Mouse (Mus musculus) heart, postnatal 25 days (tissue): Measurements from ENCODE around the gene Krtcap3. TPM values are rescaled to one million over a fixed set of nuclear protein-coding genes. Genes with fewer than 3 reads are reported as not detected.

Source experiments
- DNase-seq: peaks from one replicate; pipeline ENCODE4 v3.0.0; 2022; ENCODE audit warnings: low spot score
- intact Hi-C: fragments of 180-260 bp; cut with DNase I; formaldehyde crosslinking; loops from one replicate; pipeline ENCODE4 v1.15.1; 2025
- total RNA-seq, 2 experiments: library from RNA; stranded (reverse); gene quantifications; 2 replicates each; pipeline ENCODE4 v1.2.3; 2021

Krtcap3 gene
- total RNA-seq, 2 experiments from 2014 or later = 1.3 to 1.7 TPM

DNA sequence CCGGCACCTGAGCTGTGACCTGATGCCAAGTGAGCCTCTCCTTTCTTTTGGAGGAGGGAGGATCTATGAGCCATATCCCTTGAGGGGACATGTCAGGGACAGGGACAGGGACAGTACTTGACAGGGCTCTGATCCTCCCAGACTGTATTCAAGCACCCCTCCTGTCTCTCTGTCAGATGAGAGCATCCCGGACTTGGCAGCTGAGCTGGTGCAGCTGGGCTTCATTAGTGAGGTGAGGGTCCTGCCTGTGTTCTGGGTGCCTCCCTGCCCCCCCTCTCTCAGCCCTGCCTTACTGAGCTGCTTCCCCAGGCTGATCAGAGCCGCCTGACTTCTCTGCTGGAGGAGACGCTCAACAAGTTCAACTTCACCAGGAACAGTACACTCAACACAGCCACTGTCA lies 775 bp upstream of the Krtcap3 start:
- intact Hi-C loops = no loop called here
- no peak for DNase-seq

GRCm38 (mm10) chr5:31252151-31252550 lies 660 bp downstream of the Krtcap3 start:
- intact Hi-C loops = no loop called here
- no peak for DNase-seq

DNA sequence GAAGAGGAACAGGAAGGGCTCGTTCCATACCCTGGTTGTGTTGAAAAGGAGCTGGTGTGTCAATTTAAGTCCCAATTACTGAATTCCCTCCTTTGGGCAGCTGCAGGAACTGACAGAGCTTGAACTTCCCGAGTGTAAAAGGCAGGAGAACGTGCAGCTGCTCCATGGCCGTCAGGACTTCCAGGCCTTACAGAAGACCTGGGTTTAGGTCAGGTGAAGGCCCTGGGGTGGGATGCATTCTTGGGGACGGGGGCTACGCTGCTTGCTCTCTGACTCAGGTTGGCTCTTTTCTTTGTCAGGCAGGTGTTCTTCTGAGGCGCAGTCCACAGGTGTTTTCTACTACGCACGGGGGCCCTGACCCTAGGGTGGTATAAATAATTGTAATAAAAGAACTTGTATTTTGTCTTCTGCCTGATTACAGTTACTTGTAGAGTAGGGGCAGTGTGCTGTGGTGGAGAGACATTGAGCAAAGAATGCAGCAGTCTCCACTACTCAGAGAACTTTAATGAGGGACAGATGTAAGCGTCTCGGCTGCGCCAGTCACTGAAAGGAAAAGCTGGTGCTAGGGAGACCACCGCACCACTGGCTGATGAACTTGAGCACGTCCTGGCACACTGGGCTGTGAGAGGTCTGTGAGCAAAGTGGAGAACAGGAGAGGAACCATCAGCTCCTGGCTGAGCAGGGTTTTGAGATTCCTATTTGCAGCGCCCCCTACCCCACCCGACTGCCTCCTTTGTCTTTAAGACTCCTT lies 1.5 kb downstream of the Krtcap3 start:
- DNase-seq = no peak

GRCm38 (mm10) chr5:31253806-31254205 lies 2.3 kb downstream of the Krtcap3 start:
- DNase-seq = no peak
- intact Hi-C loops = no loop called here

More for the DNA sequence above, 1.5 kb downstream of the Krtcap3 start:
- intact Hi-C loops = no loop called here

DNA sequence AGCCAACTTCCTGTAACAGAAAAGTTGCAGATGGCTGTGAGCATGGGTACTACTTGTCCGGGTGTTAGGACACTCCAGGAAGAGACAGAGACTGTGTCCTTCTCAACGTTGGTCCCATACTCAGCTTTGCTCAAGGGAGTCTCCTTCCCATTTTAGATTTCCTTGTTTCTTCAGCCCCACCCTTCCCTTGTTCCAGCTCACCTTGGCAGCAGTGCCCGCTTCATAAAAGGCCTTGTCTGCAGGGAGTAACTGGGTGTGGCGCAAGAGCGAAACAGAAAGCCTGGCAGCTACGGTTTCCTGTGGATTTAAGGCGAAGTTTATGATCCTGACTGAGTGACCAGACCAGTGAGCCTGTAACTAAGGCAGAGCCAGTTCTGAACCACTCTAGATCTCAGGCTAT lies 3.0 kb downstream of the Krtcap3 start:
- DNase-seq = peak; percentile 48
- intact Hi-C loops = no loop called here

GRCm38 (mm10) chr5:31254901-31255300 lies 3.4 kb downstream of the Krtcap3 start:
- no peak for DNase-seq
- intact Hi-C loops = no loop called here

GRCm38 (mm10) chr5:31255381-31255780 lies 3.9 kb downstream of the Krtcap3 start:
- intact Hi-C loops = no loop called here
- no peak for DNase-seq

DNA sequence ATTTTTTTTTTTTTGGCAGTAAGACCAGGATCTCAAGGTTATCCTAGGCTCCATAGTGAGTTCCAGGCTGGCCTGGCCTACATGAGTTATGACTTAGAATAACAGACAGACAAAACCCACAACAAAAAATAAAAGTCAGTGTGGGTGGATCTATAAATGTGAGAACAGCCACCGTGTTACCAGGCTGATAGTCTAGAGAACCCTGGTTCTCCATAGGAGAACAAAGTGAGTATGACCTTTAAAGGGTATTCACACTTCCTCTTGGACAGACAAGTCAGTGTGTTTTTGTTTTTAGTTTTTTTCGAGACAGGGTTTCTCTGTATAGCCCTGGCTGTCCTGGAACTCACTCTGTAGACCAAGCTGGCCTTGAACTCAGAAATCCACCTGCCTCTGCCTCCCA lies 4.5 kb downstream of the Krtcap3 start:
- intact Hi-C loops = no loop called here

GRCm38 (mm10) chr5:31257616-31258015 lies 6.1 kb downstream of the Krtcap3 start:
- no peak for DNase-seq
- intact Hi-C loops = no loop called here

More for the DNA sequence above, 4.5 kb downstream of the Krtcap3 start:
- no peak for DNase-seq

- no peak for DNase-seq
- intact Hi-C loops = no loop called here
These were observed 14.6 kb downstream of the Krtcap3 start for GRCm38 (mm10) chr5:31266101-31266500.

DNA sequence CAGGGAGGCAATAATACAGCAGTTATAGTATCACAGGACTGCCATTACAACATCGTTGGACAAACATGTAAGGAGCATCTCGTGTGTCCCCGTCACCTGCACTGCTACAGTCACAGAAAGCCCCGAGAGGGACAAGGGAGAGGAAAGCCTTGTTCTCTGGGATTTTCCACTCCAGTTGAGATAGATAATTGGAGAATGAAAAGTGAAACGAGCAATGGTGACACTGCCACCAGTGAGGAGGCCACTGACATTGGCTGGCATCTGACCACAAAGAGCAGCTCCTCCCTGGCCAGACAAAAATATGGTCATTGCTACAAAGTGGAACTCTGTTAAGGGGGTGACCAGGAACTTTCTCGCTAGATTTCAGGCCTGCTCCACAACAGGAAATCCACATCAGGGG lies 16.2 kb downstream of the Krtcap3 start:
- DNase-seq = no peak
- intact Hi-C loops = no loop called here

DNA sequence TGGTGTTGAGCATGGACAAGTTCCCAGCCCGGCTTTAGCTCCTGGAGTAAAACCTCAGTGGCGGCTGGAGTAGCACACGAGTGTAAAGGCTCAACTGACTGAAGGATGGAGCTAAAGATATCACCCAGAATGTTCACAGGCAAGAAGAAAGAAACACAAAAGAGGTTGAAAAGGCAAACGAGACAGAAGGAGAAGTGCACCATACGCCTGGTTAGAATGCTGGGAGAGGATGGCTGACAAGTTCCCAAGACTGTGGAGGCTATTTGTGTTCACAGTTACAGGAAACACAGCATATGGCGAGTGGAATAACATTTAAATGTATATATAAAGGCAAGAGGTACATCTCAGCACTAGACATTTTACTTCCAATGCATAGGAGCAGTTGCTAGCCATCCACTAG lies 21.5 kb downstream of the Krtcap3 start:
- no peak for DNase-seq
- intact Hi-C loops = no loop called here

DNA sequence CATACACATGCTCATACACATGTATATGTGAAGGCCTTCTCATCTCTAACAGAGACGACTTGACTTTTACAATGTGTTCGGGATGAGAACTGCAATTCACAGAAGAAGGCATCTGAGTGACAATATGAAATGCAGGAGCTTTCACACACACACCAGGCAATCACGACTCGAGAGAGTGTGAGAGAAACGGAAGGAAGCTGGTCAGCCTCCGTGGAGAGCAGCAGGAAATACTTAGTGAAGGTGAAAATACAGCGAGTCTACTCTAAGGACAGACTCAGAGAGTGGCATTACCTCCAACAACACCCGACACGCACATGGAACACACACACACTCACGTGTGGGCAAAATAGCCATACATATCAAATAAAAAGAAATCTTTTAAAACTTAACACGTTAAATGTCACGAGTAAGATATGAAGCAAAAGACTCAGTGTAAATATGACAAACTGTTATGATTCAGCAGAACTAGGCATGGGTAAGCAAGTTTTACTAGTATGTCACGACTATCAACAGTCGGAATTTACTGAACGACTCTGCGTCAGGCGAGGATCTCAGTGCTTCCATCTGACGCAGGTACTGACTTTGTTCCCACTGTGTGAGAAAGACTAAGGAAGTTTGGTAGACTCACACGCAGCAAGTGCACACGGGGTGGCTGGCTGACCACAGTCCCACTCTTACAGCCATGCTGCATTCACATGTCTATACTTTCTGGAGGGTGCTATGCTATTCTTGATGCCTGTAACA lies 27.9 kb downstream of the Krtcap3 start:
- intact Hi-C loops = no loop called here
- DNase-seq = no peak

DNA sequence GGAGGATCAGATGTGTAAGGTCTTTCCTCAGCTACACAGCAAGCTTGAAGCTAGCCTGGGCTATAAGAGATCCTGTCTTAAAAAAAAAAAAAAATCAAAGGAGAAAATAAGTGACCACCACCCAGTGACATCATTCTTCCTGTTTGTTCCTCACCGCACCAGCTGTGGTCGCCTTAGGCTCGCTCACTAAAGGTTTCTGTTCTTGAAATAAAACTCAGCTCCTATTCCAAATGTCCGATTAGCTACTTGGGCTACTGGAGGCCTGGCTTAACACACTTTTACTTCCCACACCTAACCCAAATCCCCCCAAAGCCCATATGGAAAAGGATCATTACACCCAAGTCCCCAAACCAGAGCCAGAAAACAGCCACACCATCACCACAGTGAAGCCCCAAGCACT lies 36.7 kb downstream of the Krtcap3 start:
- DNase-seq = no peak
- intact Hi-C loops = loop anchor here (5.0 kb wide), 1 partner anchor 66 kb away; the partner anchor contains the start of gene Ppm1g

- no peak for DNase-seq
- intact Hi-C loops = loop anchor here (5.0 kb wide), 1 partner anchor 66 kb away; the partner anchor contains the start of gene Ppm1g
These were observed 37.2 kb downstream of the Krtcap3 start for GRCm38 (mm10) chr5:31288655-31289054.

GRCm38 (mm10) chr5:31289626-31290230 lies 38.2 kb downstream of the Krtcap3 start:
- DNase-seq = no peak
- intact Hi-C loops = loop anchor here (5.0 to 10.0 kb wide), 4 partner anchors 47 to 175 kb away; partner anchors contain the start of genes Gm29609, Gm9970, Nrbp1 and Ppm1g

DNA sequence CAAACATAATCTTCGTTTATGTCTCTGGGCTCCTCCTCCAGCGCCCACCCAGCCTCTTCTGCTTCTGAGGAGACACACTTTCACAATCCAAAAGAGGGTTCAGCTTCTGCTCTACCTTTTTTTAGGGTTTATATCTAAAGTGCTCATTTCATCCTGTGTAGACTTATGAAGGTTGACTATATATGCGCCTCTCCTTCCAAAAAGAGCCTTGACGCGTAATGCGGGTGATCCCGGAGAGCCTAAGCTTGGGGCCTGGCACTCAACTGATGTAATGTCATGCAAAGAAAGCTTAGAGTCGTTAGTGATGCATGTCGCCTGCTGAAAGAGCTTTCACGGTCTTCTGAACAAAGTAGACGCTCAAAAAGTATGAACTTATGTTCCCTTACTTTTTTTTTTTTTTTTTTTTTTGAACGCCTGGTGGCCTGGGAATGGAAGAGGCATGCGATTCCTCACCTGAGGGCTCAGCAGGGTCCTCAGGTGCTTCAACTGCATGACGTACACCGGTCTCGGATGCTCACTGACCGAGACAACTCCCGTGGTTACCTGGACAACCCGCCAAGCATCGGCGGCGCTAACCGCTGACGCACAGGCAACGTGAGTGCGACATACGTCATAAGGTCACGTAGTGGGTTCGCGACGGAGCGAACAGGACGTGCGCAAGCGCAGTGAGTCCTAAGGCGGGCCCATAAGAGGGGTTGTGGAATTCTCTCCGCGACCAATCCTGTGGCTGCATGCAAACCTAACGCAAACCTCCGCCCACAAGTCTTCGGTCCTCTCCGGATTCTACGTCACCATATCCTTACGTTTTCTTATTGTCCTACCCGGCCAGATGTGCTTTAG lies 39.2 kb downstream of the Krtcap3 start, which contains the start of gene Ift172:
Gene Ift172 (minus strand): TSS at position 596 of the 840 bp plus-strand sequence.
- intact Hi-C loops = loop anchor here (5.0 to 10.0 kb wide), 3 partner anchors 48 to 174 kb away; partner anchors contain the start of genes Gm29609, Gm9970 and Nrbp1
- peak; percentile 94 for DNase-seq

DNA sequence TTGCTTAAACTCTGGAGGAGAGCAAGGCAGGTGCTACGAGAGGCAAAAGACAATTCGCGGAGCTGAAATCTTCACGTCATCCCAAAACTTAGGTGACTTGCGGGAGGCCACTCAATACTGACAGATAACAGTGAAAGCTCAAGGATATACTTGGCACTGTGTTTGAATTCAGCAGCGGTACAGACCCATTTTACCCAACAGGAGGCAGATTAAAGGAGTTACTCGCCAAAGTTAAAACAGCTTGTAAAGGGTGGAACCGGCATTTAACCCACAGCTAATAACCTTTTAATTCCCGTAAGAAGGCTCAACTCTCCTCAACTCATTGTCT lies 39.8 kb downstream of the Krtcap3 start:
- no peak for DNase-seq
- intact Hi-C loops = loop anchor here (5.0 to 10.0 kb wide), 3 partner anchors 49 to 173 kb away; partner anchors contain the start of genes Gm29609, Gm9970 and Nrbp1

- no peak for DNase-seq
- intact Hi-C loops = loop anchor here (5.0 to 10.0 kb wide), 3 partner anchors 53 to 170 kb away; partner anchors contain the start of genes Gm29609, Gm9970 and Nrbp1
These were observed 43.6 kb downstream of the Krtcap3 start for GRCm38 (mm10) chr5:31294964-31295605.
